Mouse (Mus musculus): ENCODE data around the gene Bend7. TPM values are rescaled to one million over a fixed set of nuclear protein-coding genes. Genes with fewer than 3 reads are reported as not detected.

Bend7 gene
- polyA plus RNA-seq, 1 experiment, result 17.3 TPM

GRCm38 (mm10) chr2:4717081-4717768 lies 406 bp upstream of the Bend7 start:
- Histone ChIP-seq H3K27ac (ENCODE audit: insufficient read depth, low read depth, low read length) (0 out of 2 replicates have a peak overlapping the region, but pooled peaks have one; percentile 0), H3K4me1 (ENCODE audit: control insufficient read depth, insufficient read depth, insufficient read length, low read length) (peaks cover 10% of the 10 kb centered on the region), H3K4me3 (ENCODE audit: low read depth, low read length) (peak overlapping the region; percentile 62), H3K27me3 (ENCODE audit: control insufficient read depth, insufficient read depth, low read length) (0 out of 2 replicates have a peak, but pooled peaks cover 6% of the 10 kb centered on the region), H3K36me3 (ENCODE audit: control insufficient read depth, insufficient read depth, low read length) (peaks cover 6% of the 10 kb centered on the region; the same call in 1 of the 2 replicates)
- 6% methylated on average over 46 of the region's 49 CpGs for WGBS
- TF ChIP-seq POLR2A (IDR thresholded peaks at IDR 0.05; ENCODE audit: low read depth, low read length), result no peak

GRCm38 (mm10) chr2:4723088-4723487 lies 5.5 kb downstream of the Bend7 start:
- H3K4me1 ChIP-seq (ENCODE audit: control insufficient read depth, insufficient read depth, insufficient read length, low read length), result peaks cover 27% of the 10 kb centered on the region; the same call in 1 of the 2 replicates
- H3K27ac ChIP-seq (ENCODE audit: insufficient read depth, low read depth, low read length), result peak overlapping the region; percentile 70
- 0 out of 2 replicates have a peak, but pooled peaks cover 4% of the 10 kb centered on the region for H3K27me3 ChIP-seq (ENCODE audit: control insufficient read depth, insufficient read depth, low read length)
- WGBS, result 37% methylated on average over 8 of the region's 8 CpGs
- H3K36me3 ChIP-seq (ENCODE audit: control insufficient read depth, insufficient read depth, low read length), result peaks cover 20% of the 10 kb centered on the region
- no peak overlapping the region for H3K4me3 ChIP-seq (ENCODE audit: low read depth, low read length)
- no peak for TF ChIP-seq POLR2A (IDR thresholded peaks at IDR 0.05; ENCODE audit: low read depth, low read length)
- no peak for TF ChIP-seq CTCF (IDR thresholded peaks at IDR 0.05; ENCODE audit: extremely low read depth, insufficient read length, insufficient replicate concordance, low read depth, low read length)

GRCm38 (mm10) chr2:4730161-4730560 lies 12.5 kb downstream of the Bend7 start:
- peaks cover under 1% of the 10 kb centered on the region; the same call in 1 of the 2 replicates for H3K4me1 ChIP-seq (ENCODE audit: control insufficient read depth, insufficient read depth, insufficient read length, low read length)
- H3K4me3 ChIP-seq (ENCODE audit: low read depth, low read length), result no peak overlapping the region
- H3K27me3 ChIP-seq (ENCODE audit: control insufficient read depth, insufficient read depth, low read length), result no peaks in the 10 kb centered on the region
- WGBS, result 86% methylated on average over 4 of the region's 4 CpGs
- TF ChIP-seq CTCF (IDR thresholded peaks at IDR 0.05; ENCODE audit: extremely low read depth, insufficient read length, insufficient replicate concordance, low read depth, low read length), result no peak
- TF ChIP-seq POLR2A (IDR thresholded peaks at IDR 0.05; ENCODE audit: low read depth, low read length), result no peak
- H3K27ac ChIP-seq (ENCODE audit: insufficient read depth, low read depth, low read length), result no peak overlapping the region
- H3K36me3 ChIP-seq (ENCODE audit: control insufficient read depth, insufficient read depth, low read length), result peaks cover 21% of the 10 kb centered on the region

GRCm38 (mm10) chr2:4733971-4734370 lies 16.3 kb downstream of the Bend7 start:
- WGBS, result 44% methylated on average over 1 of the region's 1 CpGs
- no peak overlapping the region for H3K27ac ChIP-seq (ENCODE audit: insufficient read depth, low read depth, low read length)
- H3K36me3 ChIP-seq (ENCODE audit: control insufficient read depth, insufficient read depth, low read length), result peaks cover 10% of the 10 kb centered on the region
- H3K4me3 ChIP-seq (ENCODE audit: low read depth, low read length), result no peak overlapping the region
- no peak for TF ChIP-seq CTCF (IDR thresholded peaks at IDR 0.05; ENCODE audit: extremely low read depth, insufficient read length, insufficient replicate concordance, low read depth, low read length)
- no peaks in the 10 kb centered on the region for H3K27me3 ChIP-seq (ENCODE audit: control insufficient read depth, insufficient read depth, low read length)
- H3K4me1 ChIP-seq (ENCODE audit: control insufficient read depth, insufficient read depth, insufficient read length, low read length), result no peaks in the 10 kb centered on the region

- TF ChIP-seq POLR2A (IDR thresholded peaks at IDR 0.05; ENCODE audit: low read depth, low read length), result no peak
- TF ChIP-seq CTCF (IDR thresholded peaks at IDR 0.05; ENCODE audit: extremely low read depth, insufficient read length, insufficient replicate concordance, low read depth, low read length), result no peak
- H3K27ac ChIP-seq (ENCODE audit: insufficient read depth, low read depth, low read length), result no peak overlapping the region
- WGBS, result 57% methylated on average over 7 of the region's 7 CpGs
Observed at GRCm38 (mm10) chr2:4736095-4736797, 18.6 kb downstream of the Bend7 start.

GRCm38 (mm10) chr2:4736798-4737155 lies 19.1 kb downstream of the Bend7 start:
- H3K27me3 ChIP-seq (ENCODE audit: control insufficient read depth, insufficient read depth, low read length), result no peaks in the 10 kb centered on the region
- no peak overlapping the region for H3K4me3 ChIP-seq (ENCODE audit: low read depth, low read length)
- TF ChIP-seq POLR2A (IDR thresholded peaks at IDR 0.05; ENCODE audit: low read depth, low read length) (no peak), CTCF (IDR thresholded peaks at IDR 0.05; ENCODE audit: extremely low read depth, insufficient read length, insufficient replicate concordance, low read depth, low read length) (no peak)
- no peak overlapping the region for H3K27ac ChIP-seq (ENCODE audit: insufficient read depth, low read depth, low read length)
- WGBS, result 89% methylated on average over 4 of the region's 4 CpGs
- no peaks in the 10 kb centered on the region for H3K4me1 ChIP-seq (ENCODE audit: control insufficient read depth, insufficient read depth, insufficient read length, low read length)
- peaks cover 5% of the 10 kb centered on the region for H3K36me3 ChIP-seq (ENCODE audit: control insufficient read depth, insufficient read depth, low read length)

More at GRCm38 (mm10) chr2:4736095-4736797, 18.6 kb downstream of the Bend7 start:
- Histone ChIP-seq H3K36me3 (ENCODE audit: control insufficient read depth, insufficient read depth, low read length) (peaks cover 8% of the 10 kb centered on the region), H3K27me3 (ENCODE audit: control insufficient read depth, insufficient read depth, low read length) (no peaks in the 10 kb centered on the region), H3K4me1 (ENCODE audit: control insufficient read depth, insufficient read depth, insufficient read length, low read length) (no peaks in the 10 kb centered on the region), H3K4me3 (ENCODE audit: low read depth, low read length) (no peak overlapping the region)

- Histone ChIP-seq H3K36me3 (ENCODE audit: control insufficient read depth, insufficient read depth, low read length) (peaks cover 42% of the 10 kb centered on the region), H3K27me3 (ENCODE audit: control insufficient read depth, insufficient read depth, low read length) (no peaks in the 10 kb centered on the region), H3K27ac (ENCODE audit: insufficient read depth, low read depth, low read length) (no peak overlapping the region), H3K4me1 (ENCODE audit: control insufficient read depth, insufficient read depth, insufficient read length, low read length) (no peaks in the 10 kb centered on the region), H3K4me3 (ENCODE audit: low read depth, low read length) (no peak overlapping the region)
- 94% methylated on average over 6 of the region's 6 CpGs for WGBS
- TF ChIP-seq CTCF (IDR thresholded peaks at IDR 0.05; ENCODE audit: extremely low read depth, insufficient read length, insufficient replicate concordance, low read depth, low read length) (no peak), POLR2A (IDR thresholded peaks at IDR 0.05; ENCODE audit: low read depth, low read length) (no peak)
Observed at GRCm38 (mm10) chr2:4751918-4752317, 34.3 kb downstream of the Bend7 start.
